Comparison of ENCODE assay signal across 22 mouse cellular contexts in the genomic region with DNA sequence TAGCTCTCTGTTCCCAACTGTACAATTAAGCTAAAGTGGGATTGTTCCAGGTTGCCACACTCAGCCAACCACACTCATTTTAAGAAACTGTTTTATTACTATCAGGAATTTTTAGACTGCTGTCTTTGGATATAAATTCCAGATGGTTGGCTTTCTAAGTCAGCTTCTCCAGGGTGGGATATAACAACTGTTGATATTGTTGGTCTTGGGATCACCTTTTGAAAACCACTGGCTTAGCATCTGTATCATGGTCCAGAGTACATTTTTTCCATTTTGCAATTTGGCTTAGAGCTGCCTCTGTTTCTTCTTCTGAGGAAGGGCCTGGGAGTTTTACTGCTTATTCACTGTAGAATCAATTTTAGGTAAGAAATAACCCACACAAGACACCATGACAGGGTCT. TPM values are rescaled to one million over a fixed set of nuclear protein-coding genes. Genes with fewer than 3 reads are reported as not detected.
DNase-seq lines count a peak whose midpoint lies in the region; ATAC-seq and TF ChIP-seq lines count a peak whose summit lies in the region.
"Had no signal": no experiment of that assay in that cellular context is flagged by ENCODE, and none has a peak within 500 bp of the region (broad histone marks: within the 10 kb centered on the region; RNA-seq: fewer than 3 reads in every experiment).

No protein-coding gene starts in this region.

- peak; percentile 17 for DNase-seq in heart, adult 11 months
- DNase-seq in heart, postnatal 36 days: no peak
- DNase-seq in limb, embryonic 14.5 days (ENCODE audit: low spot score): peak; percentile 59
- DNase-seq: adrenal gland, adult 2 months; adrenal gland, postnatal 10 days; adrenal gland, postnatal 25 days; cerebellum, adult 11 months; cerebellum, adult 18-20 months; cerebellum, adult 8-10 months; cerebellum, adult 9-11 months; cerebellum, postnatal 14 days; cerebellum, postnatal 36 days; embryo, embryonic 11 days had no signal

- no peak overlapping the region for H3K9ac ChIP-seq in limb, embryonic 14.5 days (ENCODE audit: low read depth, low read length, severe bottlenecking)
- H3K9ac ChIP-seq in limb, embryonic 15.5 days: no peak overlapping the region
- H3K9ac ChIP-seq in neural tube, embryonic 15.5 days (replicated peaks): no peak overlapping the region
- H3K9ac ChIP-seq: embryonic facial prominence, embryonic 13.5 days; embryonic facial prominence, embryonic 15.5 days; forebrain, embryonic 12.5 days had no signal

- H3K4me1 ChIP-seq in limb, embryonic 14.5 days (ENCODE audit: control insufficient read depth, insufficient read depth, low read length): peaks cover 21% of the 10 kb centered on the region
- H3K4me1 ChIP-seq in limb, embryonic 15.5 days: peaks cover 21% of the 10 kb centered on the region
- H3K4me1 ChIP-seq in neural tube, embryonic 15.5 days: 0 out of 2 replicates have a peak, but pooled peaks cover 3% of the 10 kb centered on the region
- H3K4me1 ChIP-seq: forebrain, embryonic 12.5 days had no signal

- intact Hi-C loops in heart, postnatal 36 days (cut with DNase I): no loop called here

- H3K27ac ChIP-seq in limb, embryonic 14.5 days (replicated peaks; ENCODE audit: low read depth, low read length): no peak overlapping the region
- H3K27ac ChIP-seq in limb, embryonic 15.5 days: 0 out of 2 replicates have a peak overlapping the region, but pooled peaks have one; percentile 1
- H3K27ac ChIP-seq in neural tube, embryonic 15.5 days (replicated peaks): no peak overlapping the region
- H3K27ac ChIP-seq: embryonic facial prominence, embryonic 13.5 days; embryonic facial prominence, embryonic 15.5 days; forebrain, embryonic 10.5 days; forebrain, embryonic 12.5 days had no signal

- H3K4me2 ChIP-seq in limb, embryonic 14.5 days (replicated peaks; ENCODE audit: low read depth, low read length, severe bottlenecking): no peak overlapping the region
- no peak overlapping the region for H3K4me2 ChIP-seq in limb, embryonic 15.5 days
- H3K4me2 ChIP-seq in neural tube, embryonic 15.5 days: no peak overlapping the region
- H3K4me2 ChIP-seq: embryonic facial prominence, embryonic 13.5 days; embryonic facial prominence, embryonic 15.5 days; forebrain, embryonic 12.5 days had no signal

- H3K36me3 ChIP-seq in limb, embryonic 14.5 days (ENCODE audit: control insufficient read depth, insufficient read depth, low read length): no peaks in the 10 kb centered on the region
- H3K36me3 ChIP-seq in limb, embryonic 15.5 days: no peaks in the 10 kb centered on the region
- H3K36me3 ChIP-seq in neural tube, embryonic 15.5 days: no peaks in the 10 kb centered on the region
- H3K36me3 ChIP-seq: embryonic facial prominence, embryonic 13.5 days; embryonic facial prominence, embryonic 15.5 days; forebrain, embryonic 10.5 days; forebrain, embryonic 12.5 days had no signal

- no peaks in the 10 kb centered on the region for H3K9me3 ChIP-seq in limb, embryonic 14.5 days (ENCODE audit: control insufficient read depth, low read length)
- no peaks in the 10 kb centered on the region for H3K9me3 ChIP-seq in limb, embryonic 15.5 days
- no peaks in the 10 kb centered on the region for H3K9me3 ChIP-seq in neural tube, embryonic 15.5 days (replicated peaks)
- H3K9me3 ChIP-seq: embryonic facial prominence, embryonic 13.5 days; embryonic facial prominence, embryonic 15.5 days; forebrain, embryonic 10.5 days; forebrain, embryonic 12.5 days had no signal

- H3K27me3 ChIP-seq in limb, embryonic 14.5 days (ENCODE audit: control insufficient read depth, insufficient read depth, low read length): no peaks in the 10 kb centered on the region
- H3K27me3 ChIP-seq in limb, embryonic 15.5 days: no peaks in the 10 kb centered on the region
- H3K27me3 ChIP-seq in neural tube, embryonic 15.5 days (replicated peaks): no peaks in the 10 kb centered on the region
- H3K27me3 ChIP-seq: embryonic facial prominence, embryonic 13.5 days; embryonic facial prominence, embryonic 15.5 days; forebrain, embryonic 12.5 days had no signal

- no peak for TF ChIP-seq POLR2A in limb, embryonic 14.5 days (IDR thresholded peaks at IDR 0.05; ENCODE audit: borderline replicate concordance, extremely low read depth, insufficient read depth, insufficient read length)

- ATAC-seq in limb, embryonic 14.5 days (ENCODE audit: low FRiP score, low read depth): peak; percentile 56
- peak; percentile 49; the same call in 1 of the 2 replicates for ATAC-seq in limb, embryonic 15.5 days (ENCODE audit: insufficient number of reproducible peaks, low FRiP score, low TSS enrichment, low read depth)
- no peak for ATAC-seq in neural tube, embryonic 15.5 days (ENCODE audit: low FRiP score)
- ATAC-seq: forebrain, embryonic 14.5 days; forebrain, embryonic 16.5 days had no signal

- no peak overlapping the region for H3K4me3 ChIP-seq in limb, embryonic 14.5 days (replicated peaks; ENCODE audit: low read length)
- no peak overlapping the region for H3K4me3 ChIP-seq in limb, embryonic 15.5 days
- H3K4me3 ChIP-seq in neural tube, embryonic 15.5 days (replicated peaks): no peak overlapping the region
- H3K4me3 ChIP-seq: embryonic facial prominence, embryonic 13.5 days; embryonic facial prominence, embryonic 15.5 days; erythroblast, embryonic 14.5 days; forebrain, embryonic 10.5 days; forebrain, embryonic 12.5 days had no signal

RNA-seq across cellular contexts. Expression of a gene that starts 40.3 kb away (rescaled TPM):
- 10 to 100 TPM; 15.4 to 17.5 TPM for total RNA-seq in heart, postnatal 36 days (2021)
- polyA plus RNA-seq in limb, embryonic 14.5 days (2012; rRNA removed): 8.1 and 9.2 TPM in 2 replicates
- 9.8 and 9.9 TPM in 2 replicates for polyA plus RNA-seq in limb, embryonic 14.5 days (2014; fragmentation: Nextera tagmentation; extraction: Ambion mirVana)
- polyA plus RNA-seq in limb, embryonic 15.5 days (2015; fragmentation: Nextera tagmentation; extraction: Ambion mirVana): 5.9 and 6.8 TPM in 2 replicates
- 4.8 and 5.0 TPM in 2 replicates for polyA plus RNA-seq in neural tube, embryonic 15.5 days (2015; fragmentation: Nextera tagmentation; extraction: Ambion mirVana)

Comparison
In these comparisons a context has a peak if more than half of its experiments do, and no peak if none do; other contexts are left out.
1. DNase-seq: peak in heart, adult 11 months (single experiment) and limb, embryonic 14.5 days (single experiment); none in heart, postnatal 36 days (0 of 2).